In the genomic region with DNA sequence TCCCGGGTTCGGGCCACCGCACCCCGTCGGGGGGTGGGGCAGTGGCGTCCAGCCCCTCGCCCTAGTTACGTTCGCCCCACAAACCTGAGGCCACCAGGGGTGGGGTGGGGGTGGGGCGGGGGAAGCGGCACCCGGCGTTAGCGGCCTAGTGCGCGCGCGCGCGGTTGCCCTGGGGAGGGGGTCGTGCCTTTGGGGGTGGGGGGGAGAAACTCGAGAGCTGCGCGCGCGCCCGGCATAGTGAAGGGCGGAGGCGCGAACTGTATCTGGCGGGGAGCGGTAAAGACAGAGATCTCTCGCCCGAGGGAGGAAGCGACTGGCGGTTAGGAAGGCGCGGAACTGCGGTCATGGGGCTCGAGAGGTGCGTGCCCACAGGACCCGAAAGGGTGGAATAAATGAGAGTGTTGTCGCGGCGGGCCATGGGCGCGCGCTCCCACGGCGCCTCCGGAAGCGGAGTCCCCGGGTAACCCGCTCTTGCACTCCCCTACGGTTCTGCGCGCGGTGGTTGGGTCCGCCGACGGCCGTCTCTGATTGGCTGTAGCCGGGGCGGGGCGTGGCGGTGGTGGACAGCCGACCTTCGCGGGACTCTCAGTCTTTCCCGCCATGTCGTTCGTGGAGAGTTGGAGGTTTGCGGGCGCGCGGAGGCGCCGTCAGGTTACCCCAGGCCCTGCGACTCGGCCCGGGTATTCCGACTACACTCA, we compare ENCODE assay signal across 8 mouse cellular contexts. TPM values are rescaled to one million over a fixed set of nuclear protein-coding genes. Genes with fewer than 3 reads are reported as not detected.
DNase-seq lines count a peak whose midpoint lies in the region; ATAC-seq and TF ChIP-seq lines count a peak whose summit lies in the region.

TSS of gene Arl6ip6 (plus strand) at position 204 of the 698 bp plus-strand sequence.

- WGBS in hindbrain, embryonic 10.5 days = under 1% methylated on average over 82 of the region's 82 CpGs
- 2% methylated on average over 50 of the region's 82 CpGs for WGBS in lung, postnatal 0 days

- no peak for TF ChIP-seq CTCF in lung, postnatal 0 days (IDR thresholded peaks at IDR 0.05)

- peak; percentile 98 for DNase-seq in MN1 (ENCODE audit: low spot score)
- peak; percentile 97 for DNase-seq in cerebellum, adult 9-10 months
- peak; percentile 98 for DNase-seq in hindbrain, embryonic 10.5 days (ENCODE audit: low spot score)
- DNase-seq in layer of hippocampus, adult 9-11 months = peak; percentile 96
- peak; percentile 97 for DNase-seq in lung, postnatal 0 days (ENCODE audit: low spot score)
- peak; percentile 98 for DNase-seq in ovary, postnatal 14 days (ENCODE audit: low spot score)
- peak; percentile 99 for DNase-seq in thymus, postnatal 14 days

- peak within 1 kb of the TSS; percentile 98 for H3K27ac ChIP-seq in hindbrain, embryonic 10.5 days
- H3K27ac ChIP-seq in lung, postnatal 0 days (ENCODE audit: low read length) = peak within 1 kb of the TSS; percentile 98

- H3K4me1 ChIP-seq in hindbrain, embryonic 10.5 days (replicated peaks) = peaks cover 25% of the 10 kb centered on the region
- H3K4me1 ChIP-seq in lung, postnatal 0 days (ENCODE audit: insufficient read depth, low read depth, low read length) = no peaks in the 10 kb centered on the region; the same call in 1 of the 2 replicates

- peak within 1 kb of the TSS; percentile 80 for H3K4me2 ChIP-seq in lung, postnatal 0 days (replicated peaks; ENCODE audit: low read depth, low read length)

- peaks cover 62% of the 10 kb centered on the region for H3K36me3 ChIP-seq in hindbrain, embryonic 10.5 days
- H3K36me3 ChIP-seq in lung, postnatal 0 days (ENCODE audit: insufficient read depth, low read length) = no peaks in the 10 kb centered on the region; the same call in 1 of the 2 replicates

- H3K9me3 ChIP-seq in hindbrain, embryonic 10.5 days = no peaks in the 10 kb centered on the region
- no peaks in the 10 kb centered on the region for H3K9me3 ChIP-seq in lung, postnatal 0 days (ENCODE audit: low read length)

- peak within 1 kb of the TSS; percentile 88 for H3K9ac ChIP-seq in lung, postnatal 0 days (replicated peaks; ENCODE audit: low read depth)

- H3K27me3 ChIP-seq in hindbrain, embryonic 10.5 days (ENCODE audit: insufficient read depth, poor library complexity, severe bottlenecking) = no peaks in the 10 kb centered on the region
- H3K27me3 ChIP-seq in lung, postnatal 0 days (replicated peaks; ENCODE audit: insufficient read depth, low read length) = no peaks in the 10 kb centered on the region

- TF ChIP-seq EP300 in lung, postnatal 0 days (IDR thresholded peaks at IDR 0.05) = peak; percentile 26; the same call in 1 of the 2 replicates

- peak within 1 kb of the TSS; percentile 92 for H3K4me3 ChIP-seq in hindbrain, embryonic 10.5 days
- peak within 1 kb of the TSS; percentile 84 for H3K4me3 ChIP-seq in lung, postnatal 0 days (ENCODE audit: low read depth, low read length)

- peak; percentile 89 for ATAC-seq in frontal cortex, adult (ENCODE audit: low TSS enrichment)
- peak; percentile 89 for ATAC-seq in lung, postnatal 0 days

RNA-seq across cellular contexts. Expression of gene Arl6ip6, which starts in this region (rescaled TPM):
- 57.4 and 71.4 TPM in 2 replicates for polyA plus RNA-seq in hindbrain, embryonic 10.5 days (2016; fragmentation: Nextera tagmentation; extraction: Ambion mirVana)
- polyA plus RNA-seq in lung, postnatal 0 days (2015; fragmentation: Nextera tagmentation; extraction: Ambion mirVana) = 29.8 and 31.7 TPM in 2 replicates

Comparison
In these comparisons a context has a peak if more than half of its experiments do, and no peak if none do; other contexts are left out.
1. Peak in every context shown above with its lines: DNase-seq, ATAC-seq, H3K4me3 ChIP-seq and H3K27ac ChIP-seq.